Mouse (Mus musculus) CH12.LX (cell line): ENCODE data around the gene Ankar. TPM values are rescaled to one million over a fixed set of nuclear protein-coding genes. Genes with fewer than 3 reads are reported as not detected.

ENCODE experiments used
- DNase-seq: peaks from one replicate; pipeline ENCODE4 v3.0.0-alpha.2; 2013; ENCODE audit errors: extremely low read depth
- H3K27ac ChIP-seq: 2 replicates; pipeline ENCODE4 v1.5.1; 2012; ENCODE audit warnings: low read depth, mild to moderate bottlenecking, control low read depth, moderate library complexity; ENCODE audit not compliant: insufficient read depth
- H3K27me3 ChIP-seq: replicated peaks from 2 replicates; pipeline ENCODE3; 2012; ENCODE audit warnings: inconsistent platforms
- H3K36me3 ChIP-seq, 2 experiments: replicated peaks in 1 of 2; 2 replicates each; pipeline versions ENCODE3 to v1.6.1; 2012; ENCODE audit warnings: inconsistent platforms in 1 of 2, low read length in 1 of 2, mild to moderate bottlenecking in 1 of 2, mixed read lengths in 1 of 2, moderate library complexity in 1 of 2; ENCODE audit not compliant: control insufficient read depth in 1 of 2, insufficient read depth in 1 of 2
- H3K4me1 ChIP-seq, 2 experiments: 2 replicates each; pipeline ENCODE4 v1.6.1; 2012; ENCODE audit warnings: inconsistent platforms in 1 of 2, moderate library complexity in 1 of 2; ENCODE audit not compliant: insufficient read depth in 2 of 2, control insufficient read depth in 1 of 2
- H3K4me2 ChIP-seq: 2 replicates; pipeline ENCODE4 v1.6.1; 2012; ENCODE audit warnings: low read depth, mild to moderate bottlenecking, control low read depth; ENCODE audit not compliant: poor library complexity, insufficient read depth, severe bottlenecking
- H3K4me3 ChIP-seq, 3 experiments: fragments of 150-350 bp in 1 of 3; sonication (generic) in 1 of 3; replicated peaks in 1 of 3; 2 replicates each; pipeline versions ENCODE3 to v1.5.1; 2011 to 2012; ENCODE audit warnings: low read depth in 2 of 3, low read length in 2 of 3, mild to moderate bottlenecking in 2 of 3, moderate library complexity in 2 of 3, control low read depth in 1 of 3, improper control_type of control experiment in 1 of 3, inconsistent platforms in 1 of 3, mixed read lengths in 1 of 3; ENCODE audit not compliant: poor library complexity in 1 of 3
- H3K79me2 ChIP-seq: replicated peaks from 2 replicates; pipeline ENCODE4 v1.6.1; 2012; ENCODE audit warnings: mild to moderate bottlenecking, moderate library complexity; ENCODE audit not compliant: control insufficient read depth, poor library complexity, insufficient read depth, severe bottlenecking; ENCODE audit errors: extremely low read depth
- H3K9ac ChIP-seq: 2 replicates; pipeline ENCODE4 v1.6.1; 2012; ENCODE audit warnings: low read depth, mild to moderate bottlenecking, control low read depth, moderate library complexity; ENCODE audit not compliant: insufficient read depth
- H3K9me3 ChIP-seq: replicated peaks from 2 replicates; pipeline ENCODE3; 2012; ENCODE audit warnings: low read length, inconsistent platforms, mixed read lengths
- BHLHE40 ChIP-seq: IDR thresholded peaks from 2 replicates; pipeline ENCODE4 v1.6.1; 2011; ENCODE audit warnings: mild to moderate bottlenecking, low read depth, low read length, improper control_type of control experiment
- CHD1 ChIP-seq: IDR thresholded peaks from 2 replicates; pipeline ENCODE4 v1.6.1; 2012; ENCODE audit warnings: low read depth, low read length, improper control_type of control experiment, inconsistent platforms
- CTCF ChIP-seq, 2 experiments: IDR thresholded peaks in 1 of 2; conservative IDR thresholded peaks in 1 of 2; 2 replicates each; pipeline ENCODE4 v1.5.1; 2011 to 2012; ENCODE audit warnings: low read depth in 2 of 2, low read length in 2 of 2, improper control_type of control experiment in 1 of 2, inconsistent platforms in 1 of 2, mild to moderate bottlenecking in 1 of 2, moderate library complexity in 1 of 2
- E2F4 ChIP-seq: IDR thresholded peaks from 2 replicates; pipeline ENCODE4 v1.6.1; 2011; ENCODE audit warnings: low read depth, low read length, improper control_type of control experiment; ENCODE audit not compliant: insufficient replicate concordance
- ELF1 ChIP-seq: IDR thresholded peaks from 2 replicates; pipeline ENCODE4 v1.6.1; 2014; ENCODE audit warnings: low read depth, mild to moderate bottlenecking, inconsistent platforms, low read length, improper control_type of control experiment
- EP300 ChIP-seq: IDR thresholded peaks from 2 replicates; pipeline ENCODE4 v1.6.1; 2011; ENCODE audit warnings: low read length, improper control_type of control experiment
- HCFC1 ChIP-seq: IDR thresholded peaks from 2 replicates; pipeline ENCODE4 v1.6.1; 2012; ENCODE audit warnings: low read depth, mild to moderate bottlenecking, inconsistent platforms, low read length, improper control_type of control experiment
- MAFK ChIP-seq: IDR thresholded peaks from 2 replicates; pipeline ENCODE4 v1.6.1; 2011; ENCODE audit warnings: low read length, improper control_type of control experiment; ENCODE audit not compliant: insufficient replicate concordance
- MAZ ChIP-seq: IDR thresholded peaks from 2 replicates; pipeline ENCODE4 v1.6.1; 2012; ENCODE audit warnings: low read depth, mild to moderate bottlenecking, inconsistent platforms, low read length, improper control_type of control experiment, moderate library complexity
- MEF2A ChIP-seq: IDR thresholded peaks from 2 replicates; pipeline ENCODE4 v1.6.1; 2014; ENCODE audit warnings: low read depth, mild to moderate bottlenecking, inconsistent platforms, low read length, improper control_type of control experiment, borderline replicate concordance
- NELFE ChIP-seq: IDR thresholded peaks from 2 replicates; pipeline ENCODE4 v1.6.1; 2011; ENCODE audit warnings: low read depth, low read length, improper control_type of control experiment
- POLR2AphosphoS2 ChIP-seq: IDR thresholded peaks from 2 replicates; pipeline ENCODE4 v1.6.1; 2011; ENCODE audit warnings: low read depth, low read length, improper control_type of control experiment
- RAD21 ChIP-seq: IDR thresholded peaks from 2 replicates; pipeline ENCODE4 v1.6.1; 2011; ENCODE audit warnings: low read depth, mild to moderate bottlenecking, low read length, improper control_type of control experiment, moderate library complexity
- SIN3A ChIP-seq: IDR thresholded peaks from 2 replicates; pipeline ENCODE4 v1.6.1; 2012; ENCODE audit warnings: low read length, improper control_type of control experiment, inconsistent platforms
- SMC3 ChIP-seq: IDR thresholded peaks from 2 replicates; pipeline ENCODE4 v1.6.1; 2011; ENCODE audit warnings: low read depth, low read length, improper control_type of control experiment
- TBP ChIP-seq: conservative IDR thresholded peaks from 2 replicates; pipeline ENCODE4 v1.6.1; 2011; ENCODE audit warnings: low read depth, low read length, improper control_type of control experiment
- USF1 ChIP-seq: IDR thresholded peaks from 2 replicates; pipeline ENCODE4 v1.6.1; 2014; ENCODE audit warnings: low read depth, mild to moderate bottlenecking, inconsistent platforms, low read length, improper control_type of control experiment
- USF2 ChIP-seq: conservative IDR thresholded peaks from 2 replicates; pipeline ENCODE4 v1.6.1; 2011; ENCODE audit warnings: low read depth, low read length, improper control_type of control experiment
- ZC3H11A ChIP-seq: IDR thresholded peaks from 2 replicates; pipeline ENCODE4 v1.6.1; 2012; ENCODE audit warnings: low read depth, mild to moderate bottlenecking, inconsistent platforms, low read length, improper control_type of control experiment
- ZMIZ1 ChIP-seq: IDR thresholded peaks from 2 replicates; pipeline ENCODE4 v1.6.1; 2012; ENCODE audit warnings: low read depth, mild to moderate bottlenecking, inconsistent platforms, low read length, improper control_type of control experiment
- ZNF384 ChIP-seq: IDR thresholded peaks from 2 replicates; pipeline ENCODE4 v1.6.1; 2012; ENCODE audit warnings: low read depth, low read length, improper control_type of control experiment, inconsistent platforms
- dilution Hi-C: fragments of 300-500 bp; cut with MboI; formaldehyde crosslinking; loops from 2 replicates; pipeline ENCODE4 v1.14.3; 2020; ENCODE audit warnings: low sequenced_read_pairs; ENCODE audit not compliant: extremely low pct_unique_long_range_greater_than_20kb, extremely low pct_ligation_motif_present
- in situ Hi-C: fragments of 300-500 bp; cut with MboI; formaldehyde crosslinking; loops from 3 replicates; pipeline ENCODE4 v1.14.3; 2019; ENCODE audit warnings: low sequenced_read_pairs, low pct_ligation_motif_present, low pct_unique_long_range_greater_than_20kb, mixed read lengths
- polyA plus RNA-seq: library from polyadenylated mRNA; unstranded; fragments of >175 nt; gene quantifications from 2 replicates; pipeline ENCODE4 v1.2.1, GENCODE M21; 2012; ENCODE audit warnings: low read depth; ENCODE audit not compliant: insufficient read length
- total RNA-seq, 2 experiments: library from RNA; depleted of rRNA; stranded (reverse); fragments of 300-350 nt in 1 of 2; fragments of >200 nt in 1 of 2; gene quantifications; 2 replicates each; pipeline ENCODE4 v1.2.3; 2012 to 2014

Ankar gene
- total and polyA plus RNA-seq, 3 experiments, result not detected

- Histone ChIP-seq H3K9me3 (no peaks in the 10 kb centered on the region), H3K27ac (peak overlapping the region; percentile 11; the same call in 1 of the 2 replicates), H3K9ac (no peak overlapping the region), H3K36me3 (peaks cover 64 to 91% of the 10 kb centered on the region in 2 experiments), H3K4me1 (peaks cover 2 to 13% of the 10 kb centered on the region in 2 experiments; a peak in 2 of 4 replicates), H3K79me2 (no peaks in the 10 kb centered on the region), H3K27me3 (no peaks in the 10 kb centered on the region), H3K4me2 (no peak overlapping the region), H3K4me3 (no peak overlapping the region)
- DNase-seq, result no peak
- no peak for TF ChIP-seq BHLHE40
- TF ChIP-seq TBP, result no peak
- no peak for TF ChIP-seq MAFK
- TF ChIP-seq MEF2A, result no peak
- TF ChIP-seq CTCF (conservative IDR thresholded peaks at IDR 0.05 in 1 of 2, IDR thresholded peaks at IDR 0.05 in 1 of 2; ENCODE audit: low read depth in 2 of 2, low read length in 2 of 2), result no peak
- no peak for TF ChIP-seq RAD21
- no peak for TF ChIP-seq ZMIZ1
- no peak for TF ChIP-seq EP300
- no peak for TF ChIP-seq NELFE
- no peak for TF ChIP-seq ELF1
- no peak for TF ChIP-seq MAZ
- TF ChIP-seq ZC3H11A, result no peak
- TF ChIP-seq USF1, result no peak
- no peak for TF ChIP-seq SMC3
- TF ChIP-seq POLR2AphosphoS2, result no peak
- in situ Hi-C loops, result no loop called here
- dilution Hi-C loops, result no loop called here
Measured at GRCm38 (mm10) chr1:72602186-72602585, 98.2 kb downstream of the Ankar start.

DNA sequence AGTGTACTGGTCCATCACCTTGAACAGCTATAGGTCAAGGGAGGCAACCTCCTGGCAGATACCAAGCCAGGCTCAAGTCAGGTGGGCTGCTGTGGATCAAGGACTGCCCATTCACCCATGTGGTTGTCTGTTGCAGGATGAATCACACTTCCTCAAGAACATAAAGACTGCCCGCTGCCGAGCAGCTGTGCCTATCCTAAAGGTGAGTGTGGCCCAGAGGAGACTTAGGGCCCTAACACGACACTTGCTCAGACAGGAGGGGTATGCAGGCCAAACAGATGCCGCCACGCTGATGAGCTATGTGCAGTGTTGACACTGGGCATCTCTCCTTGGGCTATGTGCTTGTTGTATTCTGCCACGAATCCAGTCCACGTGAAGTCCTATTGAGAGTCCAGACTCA, 99.1 kb downstream of the Ankar start:
- no peaks in the 10 kb centered on the region for H3K27me3 ChIP-seq
- no peak overlapping the region for H3K4me2 ChIP-seq
- no peak overlapping the region for H3K4me3 ChIP-seq
- in situ Hi-C loops, result no loop called here
- TF ChIP-seq MAFK (no peak), HCFC1 (no peak), CHD1 (no peak), E2F4 (no peak), TBP (no peak), ZNF384 (no peak), MEF2A (no peak), USF2 (no peak), BHLHE40 (no peak), EP300 (no peak), SIN3A (no peak), NELFE (no peak)
- TF ChIP-seq, all 38 proteins: peak for 0
- no peak for DNase-seq
- H3K4me1 ChIP-seq, result peaks cover 2 to 6% of the 10 kb centered on the region in 2 experiments; a peak in 2 of 4 replicates
- H3K9ac ChIP-seq, result no peak overlapping the region
- no peak overlapping the region for H3K27ac ChIP-seq
- H3K9me3 ChIP-seq, result no peaks in the 10 kb centered on the region
- dilution Hi-C loops, result no loop called here
- H3K36me3 ChIP-seq, result peaks cover 70 to 91% of the 10 kb centered on the region in 2 experiments
- H3K79me2 ChIP-seq, result no peaks in the 10 kb centered on the region
